Mouse (Mus musculus) spleen, adult 2 months (tissue): ENCODE data around the gene Pbx2. TPM values are rescaled to one million over a fixed set of nuclear protein-coding genes. Genes with fewer than 3 reads are reported as not detected.
A peak's percentile ranks its signal among the peaks of the same experiment; 100 is the strongest.

Source experiments
- DNase-seq, 2 experiments: peaks; one replicate each; pipeline versions ENCODE4 v3.0.0 to v3.0.0-alpha.2; 2012 to 2021; ENCODE audit warnings: low spot score in 2 of 2, low read depth in 1 of 2
- H3K27ac ChIP-seq: fragments of 200-500 bp; 2 replicates; pipeline ENCODE4 v1.5.1; 2012; ENCODE audit warnings: low read length, inconsistent platforms; ENCODE audit not compliant: insufficient read depth
- H3K27me3 ChIP-seq: fragments of 200-500 bp; 2 replicates; pipeline ENCODE4 v1.6.1; 2012; ENCODE audit warnings: mild to moderate bottlenecking, moderate library complexity, low read length, inconsistent platforms; ENCODE audit not compliant: control insufficient read depth, insufficient read depth
- H3K36me3 ChIP-seq: fragments of 200-500 bp; 2 replicates; pipeline ENCODE4 v1.6.1; 2012; ENCODE audit warnings: mild to moderate bottlenecking, low read length, inconsistent platforms; ENCODE audit not compliant: control insufficient read depth, insufficient read depth
- H3K4me1 ChIP-seq: fragments of 200-500 bp; 2 replicates; pipeline ENCODE4 v1.6.1; 2011; ENCODE audit warnings: inconsistent platforms; ENCODE audit not compliant: control insufficient read depth, insufficient read depth, insufficient read length
- H3K4me3 ChIP-seq: fragments of 200-500 bp; 2 replicates; pipeline ENCODE4 v1.5.1; 2011; ENCODE audit warnings: mild to moderate bottlenecking, inconsistent platforms; ENCODE audit not compliant: insufficient read depth, insufficient read length; ENCODE audit errors: extremely low read depth
- CTCF ChIP-seq: fragments of 200-500 bp; IDR thresholded peaks from 2 replicates; pipeline ENCODE4 v1.5.1; 2011; ENCODE audit warnings: mild to moderate bottlenecking, inconsistent platforms; ENCODE audit not compliant: insufficient read depth, insufficient read length, insufficient replicate concordance; ENCODE audit errors: extremely low read depth
- POLR2A ChIP-seq: fragments of 200-500 bp; IDR thresholded peaks from 2 replicates; pipeline ENCODE4 v1.6.1; 2011; ENCODE audit warnings: low read depth, low read length, inconsistent platforms
- WGBS: fragments of 180-500 bp; shearing (Covaris S2); methylation state at CpG from one replicate; pipeline ENCODE4 v1.1.7; 2018; 5-methylcytosine and 5-hydroxymethylcytosine counted together
- polyA plus RNA-seq: library from polyadenylated mRNA; depleted of rRNA; stranded (reverse); fragments of >200 nt; gene quantifications from 2 replicates; pipeline ENCODE4 v1.2.3, GENCODE M21; 2012; rRNA removed

Gene Pbx2
- polyA plus RNA-seq, 1 experiment: 60.4 TPM

DNA sequence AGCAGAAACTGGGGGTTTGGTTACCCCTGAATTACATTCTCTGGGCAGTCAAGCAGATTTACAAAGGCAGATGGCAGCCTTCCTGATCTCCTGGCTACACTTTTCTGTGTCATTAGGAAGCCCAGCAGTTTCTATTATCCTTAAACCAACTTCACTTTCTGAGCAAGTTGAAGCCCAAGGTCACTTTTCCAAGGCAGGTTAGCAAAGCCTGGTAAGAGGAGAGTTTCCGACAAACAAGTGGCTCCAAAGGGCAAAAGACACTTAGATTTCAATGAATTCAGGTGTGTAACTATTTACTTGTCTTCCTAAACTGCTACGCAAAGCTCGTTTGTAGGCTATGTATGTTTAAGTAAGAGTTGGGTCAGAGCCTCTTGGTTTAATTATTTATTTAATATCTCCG, 52.3 kb downstream of the Pbx2 start:
- no peak for DNase-seq
- H3K27ac ChIP-seq: no peak overlapping the region
- no peaks in the 10 kb centered on the region for H3K27me3 ChIP-seq
- H3K4me3 ChIP-seq: no peak overlapping the region
- no peaks in the 10 kb centered on the region for H3K36me3 ChIP-seq
- no peak for TF ChIP-seq POLR2A
- TF ChIP-seq CTCF: no peak
- peaks cover 5% of the 10 kb centered on the region; the same call in 1 of the 2 replicates for H3K4me1 ChIP-seq
- WGBS: 96% methylated on average over 4 of the region's 4 CpGs

- no peak for TF ChIP-seq CTCF
- TF ChIP-seq POLR2A: no peak
- no peak for DNase-seq
- H3K27ac ChIP-seq: no peak overlapping the region
- 85% methylated on average over 10 of the region's 10 CpGs for WGBS
- no peak overlapping the region for H3K4me3 ChIP-seq
- H3K4me1 ChIP-seq: peaks cover 10% of the 10 kb centered on the region; the same call in 1 of the 2 replicates
- no peaks in the 10 kb centered on the region for H3K36me3 ChIP-seq
- no peaks in the 10 kb centered on the region for H3K27me3 ChIP-seq
Observed at GRCm38 (mm10) chr17:34643944-34644343, 52.9 kb downstream of the Pbx2 start.

GRCm38 (mm10) chr17:34644608-34645007, 53.5 kb downstream of the Pbx2 start, which contains the start of gene Fkbpl:
Gene Fkbpl (plus strand): TSS chr17:34644764.
- Histone ChIP-seq H3K36me3 (no peaks in the 10 kb centered on the region), H3K4me3 (peak within 1 kb of the TSS; percentile 60), H3K27ac (peak within 1 kb of the TSS; percentile 51; the same call in 1 of the 2 replicates), H3K4me1 (peaks cover 14% of the 10 kb centered on the region; the same call in 1 of the 2 replicates), H3K27me3 (no peaks in the 10 kb centered on the region)
- peak; percentile 90 to 97 for DNase-seq
- TF ChIP-seq CTCF (no peak), POLR2A (no peak; the same call in 1 of the 2 replicates)
- 2% methylated on average over 16 of the region's 16 CpGs for WGBS

DNA sequence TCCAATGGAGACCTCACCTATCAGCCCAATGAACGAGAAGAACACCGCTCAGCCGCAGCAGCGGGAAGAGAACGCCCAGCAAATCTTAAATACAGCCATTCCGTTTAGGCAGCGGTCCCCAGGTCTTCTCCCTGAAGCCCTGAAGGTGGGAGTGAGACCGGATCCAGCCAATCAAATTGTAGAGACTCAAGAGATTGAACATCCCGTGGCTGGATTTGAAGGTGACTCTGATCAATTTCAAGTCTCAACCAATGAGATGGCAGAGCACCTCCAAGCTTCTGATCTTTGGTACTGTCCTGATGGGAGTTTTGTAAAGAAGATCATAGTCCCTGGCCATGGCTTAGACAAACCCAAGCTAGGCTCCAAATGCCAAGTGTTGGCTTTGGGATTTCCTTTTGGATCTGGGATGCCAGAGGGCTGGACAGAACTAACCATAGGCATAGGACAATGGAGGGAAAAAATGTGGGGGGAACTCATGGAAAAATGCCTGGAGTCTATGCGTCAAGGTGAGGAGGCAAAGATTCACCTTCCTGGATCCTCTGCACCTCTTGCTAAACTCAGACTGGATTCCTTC, 54.3 kb downstream of the Pbx2 start:
- Histone ChIP-seq H3K36me3 (peaks cover 4% of the 10 kb centered on the region), H3K27me3 (no peaks in the 10 kb centered on the region), H3K4me1 (peaks cover 15% of the 10 kb centered on the region; the same call in 1 of the 2 replicates), H3K4me3 (no peak overlapping the region), H3K27ac (no peak overlapping the region)
- DNase-seq: no peak
- WGBS: 72% methylated on average over 10 of the region's 10 CpGs
- no peak for TF ChIP-seq CTCF
- TF ChIP-seq POLR2A: no peak

- no peak overlapping the region for H3K4me3 ChIP-seq
- H3K36me3 ChIP-seq: peaks cover 10% of the 10 kb centered on the region
- H3K4me1 ChIP-seq: peaks cover 15% of the 10 kb centered on the region; the same call in 1 of the 2 replicates
- no peaks in the 10 kb centered on the region for H3K27me3 ChIP-seq
- H3K27ac ChIP-seq: no peak overlapping the region
- DNase-seq: no peak
- 72% methylated on average over 30 of the region's 30 CpGs for WGBS
- TF ChIP-seq POLR2A (no peak), CTCF (no peak)
Observed at GRCm38 (mm10) chr17:34645831-34646511, 54.9 kb downstream of the Pbx2 start.

Other genes with a start within 250 kb of the Pbx2 start
- 4.1 and 4.4 TPM in 2 replicates for gene Btnl2, start 236.4 kb upstream of the Pbx2 start, polyA plus RNA-seq
- gene Btnl1, start 214.1 kb upstream of the Pbx2 start, polyA plus RNA-seq: 0.35 and 0.56 TPM in 2 replicates
- gene BC051142, start 192.4 kb upstream of the Pbx2 start, polyA plus RNA-seq: 1.1 and 1.8 TPM in 2 replicates
- 0.55 and 1.1 TPM in 2 replicates for gene Btnl4, start 113.9 kb upstream of the Pbx2 start, polyA plus RNA-seq
- gene Btnl6, start 73.9 kb upstream of the Pbx2 start, polyA plus RNA-seq: 0.55 and 0.68 TPM in 2 replicates
- gene Notch4, start 27.0 kb upstream of the Pbx2 start, polyA plus RNA-seq: 9.6 and 12.7 TPM in 2 replicates
- 68.8 and 91.0 TPM in 2 replicates for gene Gpsm3, start 1.5 kb upstream of the Pbx2 start, polyA plus RNA-seq
- 5.2 and 5.3 TPM in 2 replicates for gene Ager, start 6.6 kb downstream of the Pbx2 start, polyA plus RNA-seq
- 54.1 and 61.8 TPM in 2 replicates for gene Rnf5, start 12.4 kb downstream of the Pbx2 start, polyA plus RNA-seq
- gene Agpat1, start 13.0 kb downstream of the Pbx2 start, polyA plus RNA-seq: 156 and 187 TPM in 2 replicates
- 3.2 and 3.9 TPM in 2 replicates for gene Egfl8, start 24.7 kb downstream of the Pbx2 start, polyA plus RNA-seq
- gene Ppt2, start 37.2 kb downstream of the Pbx2 start, polyA plus RNA-seq: 31.7 and 36.3 TPM in 2 replicates
- gene Prrt1, start 38.3 kb downstream of the Pbx2 start, polyA plus RNA-seq: 9.5 and 9.9 TPM in 2 replicates
- 1.4 and 1.6 TPM in 2 replicates for gene Fkbpl, start 53.5 kb downstream of the Pbx2 start, polyA plus RNA-seq
- 76.4 and 102 TPM in 2 replicates for gene Atf6b, start 55.9 kb downstream of the Pbx2 start, polyA plus RNA-seq
- 34.1 and 34.4 TPM in 2 replicates for gene Tnxb, start 79.3 kb downstream of the Pbx2 start, polyA plus RNA-seq
- gene C4b, start 152.6 kb downstream of the Pbx2 start, polyA plus RNA-seq: 63.4 and 68.8 TPM in 2 replicates
- 3.7 and 5.4 TPM in 2 replicates for gene Cyp21a1, start 213.3 kb downstream of the Pbx2 start, polyA plus RNA-seq
- gene Stk19, start 245.7 kb downstream of the Pbx2 start, polyA plus RNA-seq: 31.6 and 37.7 TPM in 2 replicates
- gene Dxo, start 245.8 kb downstream of the Pbx2 start, polyA plus RNA-seq: 54.2 and 68.3 TPM in 2 replicates